Mouse (Mus musculus) embryo, embryonic 10.5 days (tissue): ENCODE data around the gene Klra5.
"Not testable (repeated sequence)": the region's sequence is repeated elsewhere in the genome, so short reads cannot be mapped to it uniquely, and the experiment has no call there.

ENCODE experiments used
- DNase-seq: peaks from one replicate; pipeline ENCODE4 v3.0.0-alpha.2; 2015; ENCODE audit warnings: low spot score

Gene Klra5

DNA sequence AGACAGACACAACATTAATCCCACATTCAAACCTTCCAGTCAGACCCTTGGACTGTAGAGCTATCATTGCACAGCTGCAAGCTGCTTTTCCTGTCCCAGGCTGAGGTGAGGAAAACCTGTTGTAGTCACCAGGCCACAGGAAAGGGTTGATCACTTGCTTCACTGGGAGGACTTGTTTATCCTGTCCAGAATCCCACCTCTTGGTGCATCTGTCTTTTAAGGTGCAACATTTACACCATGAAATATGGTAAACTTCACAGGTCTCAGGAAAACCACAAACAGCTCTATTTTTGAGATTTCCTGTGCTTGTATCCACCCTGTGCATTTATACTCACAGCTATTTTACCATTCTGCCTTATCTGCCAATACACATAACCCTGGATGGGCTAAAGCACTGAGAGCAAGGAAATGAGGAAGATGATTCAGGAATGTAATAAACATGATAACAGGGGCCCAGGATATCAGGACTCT lies at the start of gene Klra5:
TSS of gene Klra5 (minus strand) at position 175 of the 471 bp plus-strand sequence.
- not testable (repeated sequence) for DNase-seq

DNA sequence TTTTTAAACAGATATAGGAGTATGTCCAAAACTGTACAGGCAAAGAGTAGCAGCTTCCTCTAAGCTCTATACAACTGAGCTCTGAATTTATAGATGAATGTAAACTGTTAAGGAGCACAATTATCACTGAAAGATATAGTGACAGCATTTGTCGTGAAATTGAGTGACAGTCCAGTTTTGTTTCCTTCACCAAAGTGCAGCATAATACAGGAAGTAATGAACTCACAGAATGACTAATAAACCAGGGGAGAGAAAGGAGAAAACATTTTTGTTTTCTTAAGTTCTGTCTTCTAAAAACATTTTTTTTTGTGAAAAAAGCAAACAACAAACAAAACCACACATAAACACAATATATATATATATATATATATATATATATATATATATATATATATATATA lies 454 bp downstream of the Klra5 start:
- no peak for DNase-seq

DNA sequence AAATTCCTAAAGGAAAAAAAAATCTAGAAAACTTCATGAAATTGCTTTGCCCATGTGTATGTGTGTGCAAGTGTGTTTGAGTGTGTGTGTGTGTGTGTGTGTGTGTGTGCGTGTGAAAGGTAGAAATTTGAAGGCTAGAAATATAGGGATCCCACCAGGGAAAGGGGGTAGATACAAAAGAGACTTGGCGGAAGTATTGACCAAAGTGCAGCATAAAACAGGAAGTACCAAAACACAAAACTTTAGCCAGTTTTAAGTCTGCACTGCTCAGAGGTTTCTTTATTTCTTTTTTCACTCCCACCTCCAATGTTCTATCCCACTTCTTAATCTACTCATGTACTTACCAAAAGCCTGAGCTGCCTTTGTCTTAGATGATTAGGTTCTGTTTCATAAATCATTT lies 34.9 kb downstream of the Klra5 start:
- DNase-seq: no peak

DNA sequence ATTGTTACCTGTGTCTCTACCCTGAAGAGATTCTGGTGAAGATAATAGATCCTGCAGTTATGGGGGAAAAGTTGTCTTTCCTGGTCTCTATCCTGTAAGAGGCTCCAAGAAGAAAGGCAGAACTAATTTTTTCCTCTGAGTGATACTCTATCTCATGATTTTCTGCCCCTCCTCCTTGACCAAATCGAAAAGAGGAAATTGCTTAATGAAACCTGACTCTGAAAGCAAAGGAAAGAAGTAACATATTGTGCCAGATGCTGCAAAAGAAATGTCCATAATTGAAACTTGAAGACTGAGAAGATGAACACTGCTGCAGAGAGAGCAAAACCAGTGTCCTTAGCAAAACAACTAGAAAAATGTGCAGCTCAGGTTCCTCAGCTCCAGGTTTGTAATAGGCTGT lies 40.9 kb downstream of the Klra5 start, which contains the start of gene Klra17:
TSS of gene Klra17 (minus strand) at position 124 of the 400 bp plus-strand sequence.
- no peak for DNase-seq

DNA sequence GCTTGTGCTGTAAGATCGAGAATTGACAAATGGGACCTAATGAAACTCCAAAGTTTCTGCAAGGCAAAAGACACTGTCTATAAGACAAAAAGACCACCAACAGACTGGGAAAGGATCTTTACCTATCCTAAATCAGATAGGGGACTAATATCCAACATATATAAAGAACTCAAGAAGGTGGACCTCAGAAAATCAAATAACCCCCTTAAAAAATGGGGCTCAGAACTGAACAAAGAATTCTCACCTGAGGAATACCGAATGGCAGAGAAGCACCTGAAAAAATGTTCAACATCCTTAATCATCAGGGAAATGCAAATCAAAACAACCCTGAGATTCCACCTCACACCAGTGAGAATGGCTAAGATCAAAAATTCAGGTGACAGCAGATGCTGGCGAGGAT lies 55.1 kb downstream of the Klra5 start, which contains the start of gene Gm17631:
TSS of gene Gm17631 (plus strand) at position 301 of the 400 bp plus-strand sequence.
- DNase-seq: not testable (repeated sequence)
